Mouse (Mus musculus): ENCODE results near the gene Nlrp4a. TPM values are rescaled to one million over a fixed set of nuclear protein-coding genes. Genes with fewer than 3 reads are reported as not detected.
"Not testable (repeated sequence)": the region's sequence is repeated elsewhere in the genome, so short reads cannot be mapped to it uniquely, and the experiment has no call there.

Nlrp4a gene
- total RNA-seq (2012; rRNA removed) (not detected in 2 replicates), total RNA-seq (2014; rRNA removed) (not detected in 2 replicates), polyA plus RNA-seq (2012; ENCODE audit: insufficient read length, low read depth) (not detected in 2 replicates)

- dilution Hi-C loops (cut with MboI; ENCODE audit: extremely low pct_ligation_motif_present, extremely low pct_unique_long_range_greater_than_20kb, low sequenced_read_pairs) = no loop called here
- peaks cover 27% of the 10 kb centered on the region for H3K27me3 ChIP-seq (replicated peaks)
- DNase-seq (ENCODE audit: extremely low read depth) = no peak
- H3K27ac ChIP-seq (ENCODE audit: insufficient read depth, low read depth) = no peak within 1 kb of the TSS
- no peak within 1 kb of the TSS for H3K4me2 ChIP-seq (ENCODE audit: insufficient read depth, low read depth, poor library complexity, severe bottlenecking)
- in situ Hi-C loops (cut with MboI; ENCODE audit: low pct_ligation_motif_present, low pct_unique_long_range_greater_than_20kb, low sequenced_read_pairs) = no loop called here
- no peaks in the 10 kb centered on the region for H3K9me3 ChIP-seq (replicated peaks; ENCODE audit: low read length)
- H3K36me3 ChIP-seq (replicated peaks in 1 of 2; ENCODE audit: control insufficient read depth in 1 of 2, insufficient read depth in 1 of 2, low read length in 1 of 2) = no peaks in the 10 kb centered on the region
- H3K9ac ChIP-seq (ENCODE audit: insufficient read depth, low read depth) = no peak within 1 kb of the TSS
- no peak within 1 kb of the TSS for H3K4me3 ChIP-seq (replicated peaks in 1 of 3; ENCODE audit: low read depth in 2 of 3, low read length in 2 of 3, poor library complexity in 1 of 3)
- no peak for TF ChIP-seq ZNF384 (IDR thresholded peaks at IDR 0.05; ENCODE audit: low read depth, low read length)
- no peak for TF ChIP-seq MAZ (IDR thresholded peaks at IDR 0.05; ENCODE audit: low read depth, low read length)
- no peak for TF ChIP-seq E2F4 (IDR thresholded peaks at IDR 0.05; ENCODE audit: insufficient replicate concordance, low read depth, low read length)
- no peak for TF ChIP-seq RCOR1 (conservative IDR thresholded peaks at IDR 0.05; ENCODE audit: low read depth, low read length)
- TF ChIP-seq JUN (IDR thresholded peaks at IDR 0.05; ENCODE audit: insufficient read depth, low read depth, low read length) = no peak
- no peak for TF ChIP-seq KAT2A (IDR thresholded peaks at IDR 0.05; ENCODE audit: insufficient replicate concordance, low read length)
- TF ChIP-seq RAD21 (IDR thresholded peaks at IDR 0.05; ENCODE audit: low read depth, low read length) = no peak
- no peak for TF ChIP-seq GABPA (IDR thresholded peaks at IDR 0.05; ENCODE audit: insufficient replicate concordance, low read depth, low read length)
- TF ChIP-seq BHLHE40 (IDR thresholded peaks at IDR 0.05; ENCODE audit: low read depth, low read length) = no peak
- TF ChIP-seq NRF1 (IDR thresholded peaks at IDR 0.05; ENCODE audit: low read depth, low read length) = no peak
- TF ChIP-seq HCFC1 (IDR thresholded peaks at IDR 0.05; ENCODE audit: low read depth, low read length) = no peak
- TF ChIP-seq TCF12 (IDR thresholded peaks at IDR 0.05; ENCODE audit: low read depth, low read length) = no peak
- no peak for TF ChIP-seq MAX (IDR thresholded peaks at IDR 0.05; ENCODE audit: low read length)
- TF ChIP-seq USF2 (conservative IDR thresholded peaks at IDR 0.05; ENCODE audit: low read depth, low read length) = no peak
- H3K79me2 ChIP-seq (replicated peaks; ENCODE audit: control insufficient read depth, extremely low read depth, insufficient read depth, poor library complexity, severe bottlenecking) = no peaks in the 10 kb centered on the region
- no peaks in the 10 kb centered on the region for H3K4me1 ChIP-seq (ENCODE audit: control insufficient read depth in 1 of 2, insufficient read depth in 2 of 2)
Observed at GRCm38 (mm10) chr7:26434813-26435212, at the start of gene Nlrp4a. Gene Nlrp4a (plus strand): TSS chr7:26435113.

- H3K79me2 ChIP-seq (replicated peaks; ENCODE audit: control insufficient read depth, extremely low read depth, insufficient read depth, poor library complexity, severe bottlenecking); H3K9me3 ChIP-seq (replicated peaks; ENCODE audit: low read length); H3K27ac ChIP-seq (ENCODE audit: insufficient read depth, low read depth); in situ Hi-C loops (cut with MboI; ENCODE audit: low pct_ligation_motif_present, low pct_unique_long_range_greater_than_20kb, low sequenced_read_pairs); H3K27me3 ChIP-seq (replicated peaks); H3K4me2 ChIP-seq (ENCODE audit: insufficient read depth, low read depth, poor library complexity, severe bottlenecking); H3K4me3 ChIP-seq (replicated peaks in 1 of 3; ENCODE audit: low read depth in 2 of 3, low read length in 2 of 3, poor library complexity in 1 of 3); H3K36me3 ChIP-seq (replicated peaks in 1 of 2; ENCODE audit: control insufficient read depth in 1 of 2, insufficient read depth in 1 of 2, low read length in 1 of 2); H3K4me1 ChIP-seq (ENCODE audit: control insufficient read depth in 1 of 2, insufficient read depth in 2 of 2); DNase-seq (ENCODE audit: extremely low read depth); H3K9ac ChIP-seq (ENCODE audit: insufficient read depth, low read depth); dilution Hi-C loops (cut with MboI; ENCODE audit: extremely low pct_ligation_motif_present, extremely low pct_unique_long_range_greater_than_20kb, low sequenced_read_pairs): not testable (repeated sequence)
Observed at GRCm38 (mm10) chr7:26386691-26387090, 48.2 kb upstream of the Nlrp4a start.

GRCm38 (mm10) chr7:26391137-26391536 is 43.8 kb upstream of the Nlrp4a start:
- H3K9ac ChIP-seq (ENCODE audit: insufficient read depth, low read depth); H3K27ac ChIP-seq (ENCODE audit: insufficient read depth, low read depth); H3K79me2 ChIP-seq (replicated peaks; ENCODE audit: control insufficient read depth, extremely low read depth, insufficient read depth, poor library complexity, severe bottlenecking); in situ Hi-C loops (cut with MboI; ENCODE audit: low pct_ligation_motif_present, low pct_unique_long_range_greater_than_20kb, low sequenced_read_pairs); H3K4me1 ChIP-seq (ENCODE audit: control insufficient read depth in 1 of 2, insufficient read depth in 2 of 2); H3K27me3 ChIP-seq (replicated peaks); H3K4me3 ChIP-seq (replicated peaks in 1 of 3; ENCODE audit: low read depth in 2 of 3, low read length in 2 of 3, poor library complexity in 1 of 3); DNase-seq (ENCODE audit: extremely low read depth); H3K9me3 ChIP-seq (replicated peaks; ENCODE audit: low read length); dilution Hi-C loops (cut with MboI; ENCODE audit: extremely low pct_ligation_motif_present, extremely low pct_unique_long_range_greater_than_20kb, low sequenced_read_pairs); H3K4me2 ChIP-seq (ENCODE audit: insufficient read depth, low read depth, poor library complexity, severe bottlenecking); H3K36me3 ChIP-seq (replicated peaks in 1 of 2; ENCODE audit: control insufficient read depth in 1 of 2, insufficient read depth in 1 of 2, low read length in 1 of 2): not testable (repeated sequence)

- H3K9me3 ChIP-seq (replicated peaks; ENCODE audit: low read length); H3K4me3 ChIP-seq (replicated peaks in 1 of 3; ENCODE audit: low read depth in 2 of 3, low read length in 2 of 3, poor library complexity in 1 of 3); DNase-seq (ENCODE audit: extremely low read depth); H3K27ac ChIP-seq (ENCODE audit: insufficient read depth, low read depth); H3K27me3 ChIP-seq (replicated peaks); dilution Hi-C loops (cut with MboI; ENCODE audit: extremely low pct_ligation_motif_present, extremely low pct_unique_long_range_greater_than_20kb, low sequenced_read_pairs); H3K4me2 ChIP-seq (ENCODE audit: insufficient read depth, low read depth, poor library complexity, severe bottlenecking); H3K36me3 ChIP-seq (replicated peaks in 1 of 2; ENCODE audit: control insufficient read depth in 1 of 2, insufficient read depth in 1 of 2, low read length in 1 of 2); H3K4me1 ChIP-seq (ENCODE audit: control insufficient read depth in 1 of 2, insufficient read depth in 2 of 2); H3K79me2 ChIP-seq (replicated peaks; ENCODE audit: control insufficient read depth, extremely low read depth, insufficient read depth, poor library complexity, severe bottlenecking); H3K9ac ChIP-seq (ENCODE audit: insufficient read depth, low read depth); in situ Hi-C loops (cut with MboI; ENCODE audit: low pct_ligation_motif_present, low pct_unique_long_range_greater_than_20kb, low sequenced_read_pairs): not testable (repeated sequence)
Observed at GRCm38 (mm10) chr7:26391811-26392210, 43.1 kb upstream of the Nlrp4a start.
